Mouse (Mus musculus): ENCODE data around the gene Olfr395. TPM values are rescaled to one million over a fixed set of nuclear protein-coding genes. Genes with fewer than 3 reads are reported as not detected.
"Not testable (repeated sequence)": the region's sequence is repeated elsewhere in the genome, so short reads cannot be mapped to it uniquely, and the experiment has no call there.

Olfr395 gene
- not detected in 2 replicates for polyA plus RNA-seq (2016; fragmentation: Nextera tagmentation; extraction: Ambion mirVana)

GRCm38 (mm10) chr11:73909199-73909598, at the start of gene Olfr395:
Gene Olfr395, minus strand, starts transcription at chr11:73909299.
- H3K36me3 ChIP-seq; H3K4me1 ChIP-seq; DNase-seq (ENCODE audit: low spot score); H3K4me3 ChIP-seq; H3K27me3 ChIP-seq (ENCODE audit: low read depth, poor library complexity, severe bottlenecking); H3K27ac ChIP-seq (replicated peaks): not testable (repeated sequence)
- 85% methylated on average over 4 of the region's 4 CpGs for WGBS
- peaks cover 25% of the 10 kb centered on the region for H3K9me3 ChIP-seq (replicated peaks)

- H3K27ac ChIP-seq (replicated peaks), result no peak within 1 kb of the TSS
- H3K27me3 ChIP-seq (ENCODE audit: low read depth, poor library complexity, severe bottlenecking), result no peaks in the 10 kb centered on the region
- H3K9me3 ChIP-seq (replicated peaks), result peaks cover 40% of the 10 kb centered on the region
- no peak for DNase-seq (ENCODE audit: low spot score)
- no peaks in the 10 kb centered on the region for H3K4me1 ChIP-seq
- H3K36me3 ChIP-seq, result no peaks in the 10 kb centered on the region
- H3K4me3 ChIP-seq, result no peak within 1 kb of the TSS
Measured at GRCm38 (mm10) chr11:73936377-73936776, 27.3 kb upstream of the Olfr395 start, which contains the start of gene Olfr23. Gene Olfr23, plus strand, starts transcription at chr11:73936677.

GRCm38 (mm10) chr11:73890671-73891070, 18.4 kb downstream of the Olfr395 start, which contains the start of gene Olfr394:
Gene Olfr394, minus strand, starts transcription at chr11:73890771.
- 100% methylated on average over 1 of the region's 1 CpGs for WGBS
- H3K27me3 ChIP-seq (ENCODE audit: low read depth, poor library complexity, severe bottlenecking), result no peaks in the 10 kb centered on the region
- no peaks in the 10 kb centered on the region for H3K4me1 ChIP-seq

More at GRCm38 (mm10) chr11:73890671-73891070, 18.4 kb downstream of the Olfr395 start, which contains the start of gene Olfr394:
- Histone ChIP-seq H3K36me3 (no peaks in the 10 kb centered on the region), H3K9me3 (replicated peaks) (peaks cover 41% of the 10 kb centered on the region; the same call in 1 of the 2 replicates), H3K27ac (replicated peaks) (no peak within 1 kb of the TSS), H3K4me3 (no peak within 1 kb of the TSS)
- DNase-seq (ENCODE audit: low spot score), result no peak

Other genes starting within 250 kb of the Olfr395 start
- not detected in 2 replicates for gene Zfp735, start 220.5 kb downstream of the Olfr395 start, polyA plus RNA-seq (2016; fragmentation: Nextera tagmentation; extraction: Ambion mirVana)
- gene Olfr389, start 128.6 kb downstream of the Olfr395 start, polyA plus RNA-seq (2016; fragmentation: Nextera tagmentation; extraction: Ambion mirVana), result not detected in 2 replicates
- gene Olfr390, start 126.3 kb downstream of the Olfr395 start, polyA plus RNA-seq (2016; fragmentation: Nextera tagmentation; extraction: Ambion mirVana), result not detected in 2 replicates
- gene Olfr391-ps, start 106.2 kb downstream of the Olfr395 start, polyA plus RNA-seq (2016; fragmentation: Nextera tagmentation; extraction: Ambion mirVana), result not detected in 2 replicates
- not detected in 2 replicates for gene Olfr392, start 92.2 kb downstream of the Olfr395 start, polyA plus RNA-seq (2016; fragmentation: Nextera tagmentation; extraction: Ambion mirVana)
- not detected in 2 replicates for gene Olfr393, start 57.8 kb downstream of the Olfr395 start, polyA plus RNA-seq (2016; fragmentation: Nextera tagmentation; extraction: Ambion mirVana)
- not detected in 2 replicates for gene Olfr394, start 18.5 kb downstream of the Olfr395 start, polyA plus RNA-seq (2016; fragmentation: Nextera tagmentation; extraction: Ambion mirVana)
- not detected in 2 replicates for gene Olfr23, start 27.4 kb upstream of the Olfr395 start, polyA plus RNA-seq (2016; fragmentation: Nextera tagmentation; extraction: Ambion mirVana)
- not detected in 2 replicates for gene Olfr397, start 51.5 kb upstream of the Olfr395 start, polyA plus RNA-seq (2016; fragmentation: Nextera tagmentation; extraction: Ambion mirVana)
- not detected in 2 replicates for gene Olfr398, start 81.1 kb upstream of the Olfr395 start, polyA plus RNA-seq (2016; fragmentation: Nextera tagmentation; extraction: Ambion mirVana)
- gene Olfr139, start 147.3 kb upstream of the Olfr395 start, polyA plus RNA-seq (2016; fragmentation: Nextera tagmentation; extraction: Ambion mirVana), result not detected in 2 replicates
- not detected in 2 replicates for gene Olfr399, start 147.3 kb upstream of the Olfr395 start, polyA plus RNA-seq (2016; fragmentation: Nextera tagmentation; extraction: Ambion mirVana)
- not detected in 2 replicates for gene Zfp616, start 160.7 kb upstream of the Olfr395 start, polyA plus RNA-seq (2016; fragmentation: Nextera tagmentation; extraction: Ambion mirVana)
- not detected in 2 replicates for gene Olfr401, start 204.4 kb upstream of the Olfr395 start, polyA plus RNA-seq (2016; fragmentation: Nextera tagmentation; extraction: Ambion mirVana)
- gene Olfr402, start 244.2 kb upstream of the Olfr395 start, polyA plus RNA-seq (2016; fragmentation: Nextera tagmentation; extraction: Ambion mirVana), result not detected in 2 replicates

All from midbrain, embryonic 10.5 days (tissue).